Mouse (Mus musculus) intestine, embryonic 14.5 days (tissue): ENCODE results near the gene Sdf4. TPM values are rescaled to one million over a fixed set of nuclear protein-coding genes. Genes with fewer than 3 reads are reported as not detected.

Source experiments
- ATAC-seq: fragments of 200-750 bp; cut with Nextera tagmentation; replicated peaks from 2 replicates; pipeline ENCODE4 v1.8.0; 2017; ENCODE audit warnings: low read depth, moderate number of reproducible peaks, moderate TSS enrichment, moderate library complexity; ENCODE audit not compliant: low FRiP score, low TSS enrichment
- DNase-seq: peaks from one replicate; pipeline ENCODE4 v3.0.0-alpha.2; 2018; ENCODE audit warnings: low spot score
- H3K27ac ChIP-seq: fragments of 300-500 bp; sonication (generic); 2 replicates; pipeline ENCODE4 v1.5.1; 2014; ENCODE audit warnings: low read depth, mild to moderate bottlenecking, control low read depth
- H3K27me3 ChIP-seq: fragments of 300-500 bp; sonication (generic); replicated peaks from 2 replicates; pipeline ENCODE4 v1.6.1; 2014; ENCODE audit warnings: low read length, control low read depth; ENCODE audit not compliant: control insufficient read depth, insufficient read depth
- H3K36me3 ChIP-seq: fragments of 300-500 bp; sonication (generic); 2 replicates; pipeline ENCODE4 v1.6.1; 2014; ENCODE audit warnings: low read length, control low read depth; ENCODE audit not compliant: control insufficient read depth, insufficient read depth
- H3K4me1 ChIP-seq: fragments of 300-500 bp; sonication (generic); replicated peaks from 2 replicates; pipeline ENCODE4 v1.6.1; 2014; ENCODE audit warnings: low read length, control low read depth, mixed read lengths; ENCODE audit not compliant: control insufficient read depth, insufficient read depth
- H3K4me2 ChIP-seq: fragments of 300-500 bp; sonication (generic); 2 replicates; pipeline ENCODE4 v1.6.1; 2014; ENCODE audit warnings: low read length
- H3K4me3 ChIP-seq: fragments of 300-500 bp; sonication (generic); 2 replicates; pipeline ENCODE4 v1.5.1; 2014; ENCODE audit warnings: low read depth, low read length, control low read depth, mixed read lengths
- H3K9ac ChIP-seq: fragments of 300-500 bp; sonication (generic); 2 replicates; pipeline ENCODE4 v1.6.1; 2014; ENCODE audit warnings: mild to moderate bottlenecking, low read length
- H3K9me3 ChIP-seq: fragments of 300-500 bp; sonication (generic); 2 replicates; pipeline ENCODE4 v1.6.1; 2016; ENCODE audit warnings: low read length, control low read depth; ENCODE audit not compliant: control insufficient read depth
- WGBS: fragments of 180-500 bp; shearing (Covaris S2); extraction: QIAGEN DNeasy Blood & Tissue Kit; methylation state at CpG from one replicate; pipeline ENCODE4 v1.1.7; 2014; 5-methylcytosine and 5-hydroxymethylcytosine counted together
- polyA plus RNA-seq: library from polyadenylated mRNA; unstranded; fragments of >200 nt; fragmentation: Nextera tagmentation; extraction: Ambion mirVana; gene quantifications from 2 replicates; pipeline ENCODE4 v1.2.1, GENCODE M21; 2014

The Sdf4 gene
- 157 and 165 TPM in 2 replicates for polyA plus RNA-seq

GRCm38 (mm10) chr4:155992241-155992905, at the start of gene Sdf4, which contains the start of gene B3galt6:
Gene Sdf4, plus strand, starts transcription at chr4:155992872.
Gene B3galt6, minus strand, starts transcription at chr4:155992649.
- peak; percentile 85 for ATAC-seq
- WGBS, result under 1% methylated on average over 99 of the region's 99 CpGs

GRCm38 (mm10) chr4:155943049-155943452, 49.6 kb upstream of the Sdf4 start:
- Histone ChIP-seq H3K9ac (peak overlapping the region; percentile 71), H3K27ac (peak overlapping the region; percentile 82), H3K4me2 (peak overlapping the region; percentile 98), H3K27me3 (no peaks in the 10 kb centered on the region), H3K36me3 (peaks cover 16% of the 10 kb centered on the region), H3K4me3 (peak overlapping the region; percentile 91), H3K4me1 (peaks cover 15% of the 10 kb centered on the region), H3K9me3 (no peaks in the 10 kb centered on the region)
- DNase-seq, result no peak
- under 1% methylated on average over 17 of the region's 17 CpGs for WGBS
- ATAC-seq, result peak; percentile 30

More at GRCm38 (mm10) chr4:155992241-155992905, at the start of gene Sdf4, which contains the start of gene B3galt6:
- H3K4me2 ChIP-seq, result peak within 1 kb of the TSS; percentile 86
- H3K9me3 ChIP-seq, result no peaks in the 10 kb centered on the region
- DNase-seq, result peak; percentile 92
- peak within 1 kb of the TSS; percentile 96 for H3K27ac ChIP-seq
- peak within 1 kb of the TSS; percentile 86 for H3K9ac ChIP-seq
- no peaks in the 10 kb centered on the region for H3K27me3 ChIP-seq
- H3K4me1 ChIP-seq, result peaks cover 24% of the 10 kb centered on the region
- peak within 1 kb of the TSS; percentile 91 for H3K4me3 ChIP-seq
- H3K36me3 ChIP-seq, result peaks cover 17% of the 10 kb centered on the region

- no peaks in the 10 kb centered on the region for H3K9me3 ChIP-seq
- H3K27me3 ChIP-seq, result no peaks in the 10 kb centered on the region
- peak within 1 kb of the TSS; percentile 82 for H3K27ac ChIP-seq
- H3K4me1 ChIP-seq, result peaks cover 15% of the 10 kb centered on the region
- H3K9ac ChIP-seq, result peak within 1 kb of the TSS; percentile 88
- H3K4me3 ChIP-seq, result peak within 1 kb of the TSS; percentile 91
- DNase-seq (peak; percentile 99), ATAC-seq (peak; percentile 99)
- under 1% methylated on average over 80 of the region's 85 CpGs for WGBS
- peak within 1 kb of the TSS; percentile 98 for H3K4me2 ChIP-seq
- peaks cover 22% of the 10 kb centered on the region for H3K36me3 ChIP-seq
These were observed 49.0 kb upstream of the Sdf4 start, which contains the start of gene Ube2j2 for GRCm38 (mm10) chr4:155943534-155944249. Gene Ube2j2, plus strand, starts transcription at chr4:155943831.

- peaks cover 25% of the 10 kb centered on the region for H3K36me3 ChIP-seq
- no peaks in the 10 kb centered on the region for H3K9me3 ChIP-seq
- 0 out of 2 replicates have a peak, but pooled peaks have one; percentile 13 for ATAC-seq
- H3K4me1 ChIP-seq, result peaks cover 15% of the 10 kb centered on the region
- no peaks in the 10 kb centered on the region for H3K27me3 ChIP-seq
- H3K4me3 ChIP-seq, result peak overlapping the region; percentile 91
- peak overlapping the region; percentile 88 for H3K9ac ChIP-seq
- peak; percentile 65 for DNase-seq
- WGBS, result 0% methylated on average over 17 of the region's 17 CpGs
- H3K27ac ChIP-seq, result peak overlapping the region; percentile 65; the same call in 1 of the 2 replicates
- H3K4me2 ChIP-seq, result peak overlapping the region; percentile 69
These were observed 48.4 kb upstream of the Sdf4 start for GRCm38 (mm10) chr4:155944271-155944670.

GRCm38 (mm10) chr4:155947094-155947493, 45.6 kb upstream of the Sdf4 start:
- Histone ChIP-seq H3K27me3 (no peaks in the 10 kb centered on the region), H3K9ac (no peak overlapping the region), H3K4me3 (no peak overlapping the region), H3K9me3 (no peaks in the 10 kb centered on the region), H3K4me1 (peaks cover 15% of the 10 kb centered on the region), H3K36me3 (peaks cover 53% of the 10 kb centered on the region), H3K4me2 (no peak overlapping the region), H3K27ac (no peak overlapping the region)
- ATAC-seq (no peak), DNase-seq (no peak)

GRCm38 (mm10) chr4:155955491-155955890, 37.2 kb upstream of the Sdf4 start:
- Histone ChIP-seq H3K4me3 (no peak overlapping the region), H3K36me3 (peaks cover 84% of the 10 kb centered on the region), H3K4me2 (no peak overlapping the region), H3K27ac (no peak overlapping the region), H3K4me1 (no peaks in the 10 kb centered on the region), H3K9me3 (no peaks in the 10 kb centered on the region), H3K9ac (no peak overlapping the region), H3K27me3 (no peaks in the 10 kb centered on the region)
- DNase-seq, result no peak
- WGBS, result 90% methylated on average over 6 of the region's 6 CpGs
- no peak for ATAC-seq

GRCm38 (mm10) chr4:155959275-155959674, 33.4 kb upstream of the Sdf4 start:
- peaks cover 54% of the 10 kb centered on the region for H3K36me3 ChIP-seq

GRCm38 (mm10) chr4:155962167-155962971, 30.3 kb upstream of the Sdf4 start, which contains the start of gene C1qtnf12:
Gene C1qtnf12, plus strand, starts transcription at chr4:155962318.
- H3K27ac ChIP-seq, result peak within 1 kb of the TSS; percentile 36; the same call in 1 of the 2 replicates
- H3K36me3 ChIP-seq, result peaks cover 41% of the 10 kb centered on the region
- 1% methylated on average over 42 of the region's 42 CpGs for WGBS
- peaks cover 17% of the 10 kb centered on the region for H3K4me1 ChIP-seq
- peak; percentile 77 for ATAC-seq
- H3K4me3 ChIP-seq, result peak within 1 kb of the TSS; percentile 52
- no peaks in the 10 kb centered on the region for H3K27me3 ChIP-seq
- H3K9ac ChIP-seq, result peak within 1 kb of the TSS; percentile 58
- no peaks in the 10 kb centered on the region for H3K9me3 ChIP-seq
- DNase-seq, result peak; percentile 73
- H3K4me2 ChIP-seq, result peak within 1 kb of the TSS; percentile 93

More at GRCm38 (mm10) chr4:155959275-155959674, 33.4 kb upstream of the Sdf4 start:
- DNase-seq, result peak; percentile 83
- Histone ChIP-seq H3K9me3 (no peaks in the 10 kb centered on the region), H3K9ac (no peak overlapping the region), H3K4me2 (no peak overlapping the region), H3K27me3 (no peaks in the 10 kb centered on the region), H3K4me1 (peaks cover 17% of the 10 kb centered on the region), H3K4me3 (no peak overlapping the region), H3K27ac (no peak overlapping the region)
- 7% methylated on average over 5 of the region's 5 CpGs for WGBS
- ATAC-seq, result no peak; the same call in 1 of the 2 replicates
